Mouse (Mus musculus): ENCODE results near the gene Snx10. TPM values are rescaled to one million over a fixed set of nuclear protein-coding genes. Genes with fewer than 3 reads are reported as not detected.

Snx10 gene
- polyA plus RNA-seq, 1 experiment, result 0.33 TPM

GRCm38 (mm10) chr6:51611621-51612020 is 87.9 kb downstream of the Snx10 start:
- TF ChIP-seq POLR2A (IDR thresholded peaks at IDR 0.05; ENCODE audit: low read depth, low read length), result no peak
- no peak for TF ChIP-seq CTCF (IDR thresholded peaks at IDR 0.05; ENCODE audit: extremely low read depth, insufficient read length, insufficient replicate concordance, low read depth, low read length)
- H3K36me3 ChIP-seq (ENCODE audit: control insufficient read depth, insufficient read depth, low read length), result no peaks in the 10 kb centered on the region
- 51% methylated on average over 4 of the region's 4 CpGs for WGBS
- H3K4me1 ChIP-seq (ENCODE audit: control insufficient read depth, insufficient read depth, insufficient read length, low read length), result peaks cover 4% of the 10 kb centered on the region; the same call in 1 of the 2 replicates
- no peak overlapping the region for H3K4me3 ChIP-seq (ENCODE audit: low read depth, low read length)
- peaks cover 13% of the 10 kb centered on the region; the same call in 1 of the 2 replicates for H3K27me3 ChIP-seq (ENCODE audit: control insufficient read depth, insufficient read depth, low read length)
- no peak overlapping the region for H3K27ac ChIP-seq (ENCODE audit: insufficient read depth, low read depth, low read length)

DNA sequence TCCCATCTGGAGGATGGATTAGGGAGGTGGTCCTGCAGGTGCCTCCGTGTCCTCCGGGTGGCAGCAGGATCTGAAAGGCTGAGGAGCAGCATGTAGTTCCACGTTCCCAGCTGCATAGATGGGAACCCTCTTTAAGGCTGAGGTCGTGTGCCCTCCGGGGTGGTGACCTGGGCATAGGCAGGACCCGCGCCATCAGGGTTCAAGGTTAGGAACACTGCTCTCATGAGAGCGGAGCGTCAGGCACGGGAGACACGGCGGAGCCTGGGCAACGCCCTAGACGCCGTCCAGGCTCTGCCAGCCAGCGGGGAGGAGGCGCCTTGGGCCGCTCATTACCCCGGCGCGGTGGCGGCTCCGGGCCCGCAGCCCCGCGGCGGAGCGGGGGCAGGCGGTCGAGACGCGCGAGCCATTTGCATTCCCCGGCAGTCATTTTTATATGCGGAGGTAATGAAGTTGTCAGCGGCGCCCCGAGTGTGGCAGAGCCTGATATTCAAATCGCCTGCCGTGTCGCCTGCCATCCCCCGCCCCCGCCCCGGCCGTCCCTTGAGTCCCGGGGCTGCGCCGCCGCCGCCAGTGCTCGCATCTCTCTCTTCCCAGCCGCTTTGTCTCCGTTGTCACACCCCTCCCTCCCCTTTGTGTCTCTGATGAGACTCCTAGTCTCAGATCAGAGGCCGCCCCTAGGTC is 88.8 kb downstream of the Snx10 start:
- Histone ChIP-seq H3K36me3 (ENCODE audit: control insufficient read depth, insufficient read depth, low read length) (no peaks in the 10 kb centered on the region), H3K4me3 (ENCODE audit: low read depth, low read length) (peak overlapping the region; percentile 55), H3K27ac (ENCODE audit: insufficient read depth, low read depth, low read length) (no peak overlapping the region), H3K4me1 (ENCODE audit: control insufficient read depth, insufficient read depth, insufficient read length, low read length) (peaks cover 4% of the 10 kb centered on the region; the same call in 1 of the 2 replicates), H3K27me3 (ENCODE audit: control insufficient read depth, insufficient read depth, low read length) (peaks cover 13% of the 10 kb centered on the region; the same call in 1 of the 2 replicates)
- TF ChIP-seq POLR2A (IDR thresholded peaks at IDR 0.05; ENCODE audit: low read depth, low read length), result no peak
- peak; percentile 23; the same call in 1 of the 2 replicates for TF ChIP-seq CTCF (IDR thresholded peaks at IDR 0.05; ENCODE audit: extremely low read depth, insufficient read length, insufficient replicate concordance, low read depth, low read length)
- 2% methylated on average over 54 of the region's 54 CpGs for WGBS

DNA sequence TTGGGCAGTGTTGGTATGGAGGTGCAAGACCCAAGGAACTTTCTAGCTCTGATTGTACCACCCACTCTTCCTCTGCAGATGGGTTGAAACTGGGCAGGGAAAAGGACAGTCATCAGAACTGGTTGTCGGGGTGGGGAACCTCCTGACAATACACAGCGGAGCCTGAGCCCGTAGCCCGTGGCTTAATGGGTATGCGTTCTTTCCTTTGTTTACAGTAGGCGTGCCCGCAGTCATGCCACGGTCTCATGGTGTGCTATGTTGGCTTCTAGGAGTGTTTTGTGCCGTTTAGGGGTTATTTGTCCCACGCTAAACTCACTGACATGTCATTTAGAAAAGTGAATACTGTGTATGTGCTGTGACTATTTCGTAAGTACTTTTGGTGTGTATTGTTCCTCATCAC is 90.0 kb downstream of the Snx10 start:
- peaks cover 4% of the 10 kb centered on the region; the same call in 1 of the 2 replicates for H3K4me1 ChIP-seq (ENCODE audit: control insufficient read depth, insufficient read depth, insufficient read length, low read length)

GRCm38 (mm10) chr6:51626843-51627242 is 103.1 kb downstream of the Snx10 start:
- TF ChIP-seq CTCF (IDR thresholded peaks at IDR 0.05; ENCODE audit: extremely low read depth, insufficient read length, insufficient replicate concordance, low read depth, low read length), result no peak
- no peak for TF ChIP-seq POLR2A (IDR thresholded peaks at IDR 0.05; ENCODE audit: low read depth, low read length)
- H3K4me1 ChIP-seq (ENCODE audit: control insufficient read depth, insufficient read depth, insufficient read length, low read length), result no peaks in the 10 kb centered on the region
- WGBS, result 84% methylated on average over 5 of the region's 5 CpGs
- H3K36me3 ChIP-seq (ENCODE audit: control insufficient read depth, insufficient read depth, low read length), result no peaks in the 10 kb centered on the region
- H3K4me3 ChIP-seq (ENCODE audit: low read depth, low read length), result no peak overlapping the region
- H3K27ac ChIP-seq (ENCODE audit: insufficient read depth, low read depth, low read length), result no peak overlapping the region
- H3K27me3 ChIP-seq (ENCODE audit: control insufficient read depth, insufficient read depth, low read length), result no peaks in the 10 kb centered on the region

More for the DNA sequence above, 90.0 kb downstream of the Snx10 start:
- TF ChIP-seq CTCF (IDR thresholded peaks at IDR 0.05; ENCODE audit: extremely low read depth, insufficient read length, insufficient replicate concordance, low read depth, low read length), result no peak
- TF ChIP-seq POLR2A (IDR thresholded peaks at IDR 0.05; ENCODE audit: low read depth, low read length), result no peak
- Histone ChIP-seq H3K36me3 (ENCODE audit: control insufficient read depth, insufficient read depth, low read length) (no peaks in the 10 kb centered on the region), H3K4me3 (ENCODE audit: low read depth, low read length) (no peak overlapping the region), H3K27me3 (ENCODE audit: control insufficient read depth, insufficient read depth, low read length) (peaks cover 13% of the 10 kb centered on the region; the same call in 1 of the 2 replicates), H3K27ac (ENCODE audit: insufficient read depth, low read depth, low read length) (no peak overlapping the region)
- WGBS, result 52% methylated on average over 11 of the region's 11 CpGs

GRCm38 (mm10) chr6:51629671-51630070 is 106.0 kb downstream of the Snx10 start:
- no peaks in the 10 kb centered on the region for H3K4me1 ChIP-seq (ENCODE audit: control insufficient read depth, insufficient read depth, insufficient read length, low read length)

GRCm38 (mm10) chr6:51630184-51630583 is 106.5 kb downstream of the Snx10 start:
- Histone ChIP-seq H3K4me3 (ENCODE audit: low read depth, low read length) (no peak overlapping the region), H3K27me3 (ENCODE audit: control insufficient read depth, insufficient read depth, low read length) (no peaks in the 10 kb centered on the region), H3K36me3 (ENCODE audit: control insufficient read depth, insufficient read depth, low read length) (no peaks in the 10 kb centered on the region), H3K27ac (ENCODE audit: insufficient read depth, low read depth, low read length) (no peak overlapping the region), H3K4me1 (ENCODE audit: control insufficient read depth, insufficient read depth, insufficient read length, low read length) (no peaks in the 10 kb centered on the region)
- TF ChIP-seq POLR2A (IDR thresholded peaks at IDR 0.05; ENCODE audit: low read depth, low read length) (no peak), CTCF (IDR thresholded peaks at IDR 0.05; ENCODE audit: extremely low read depth, insufficient read length, insufficient replicate concordance, low read depth, low read length) (no peak)
- 74% methylated on average over 2 of the region's 2 CpGs for WGBS

More at GRCm38 (mm10) chr6:51629671-51630070, 106.0 kb downstream of the Snx10 start:
- Histone ChIP-seq H3K27me3 (ENCODE audit: control insufficient read depth, insufficient read depth, low read length) (no peaks in the 10 kb centered on the region), H3K4me3 (ENCODE audit: low read depth, low read length) (no peak overlapping the region), H3K36me3 (ENCODE audit: control insufficient read depth, insufficient read depth, low read length) (no peaks in the 10 kb centered on the region), H3K27ac (ENCODE audit: insufficient read depth, low read depth, low read length) (no peak overlapping the region)
- 51% methylated on average over 3 of the region's 3 CpGs for WGBS
- TF ChIP-seq POLR2A (IDR thresholded peaks at IDR 0.05; ENCODE audit: low read depth, low read length) (no peak), CTCF (IDR thresholded peaks at IDR 0.05; ENCODE audit: extremely low read depth, insufficient read length, insufficient replicate concordance, low read depth, low read length) (no peak)

- WGBS, result 67% methylated on average over 4 of the region's 4 CpGs
- H3K27me3 ChIP-seq (ENCODE audit: control insufficient read depth, insufficient read depth, low read length), result peaks cover 3% of the 10 kb centered on the region; the same call in 1 of the 2 replicates
- no peak overlapping the region for H3K4me3 ChIP-seq (ENCODE audit: low read depth, low read length)
- H3K27ac ChIP-seq (ENCODE audit: insufficient read depth, low read depth, low read length), result no peak overlapping the region
- no peaks in the 10 kb centered on the region for H3K36me3 ChIP-seq (ENCODE audit: control insufficient read depth, insufficient read depth, low read length)
- TF ChIP-seq POLR2A (IDR thresholded peaks at IDR 0.05; ENCODE audit: low read depth, low read length), result no peak
- TF ChIP-seq CTCF (IDR thresholded peaks at IDR 0.05; ENCODE audit: extremely low read depth, insufficient read length, insufficient replicate concordance, low read depth, low read length), result no peak
- H3K4me1 ChIP-seq (ENCODE audit: control insufficient read depth, insufficient read depth, insufficient read length, low read length), result peaks cover 2% of the 10 kb centered on the region; the same call in 1 of the 2 replicates
These were observed 109.4 kb downstream of the Snx10 start for GRCm38 (mm10) chr6:51632928-51633662.
